Mouse (Mus musculus): ENCODE data around the gene 2410002F23Rik.

DNA sequence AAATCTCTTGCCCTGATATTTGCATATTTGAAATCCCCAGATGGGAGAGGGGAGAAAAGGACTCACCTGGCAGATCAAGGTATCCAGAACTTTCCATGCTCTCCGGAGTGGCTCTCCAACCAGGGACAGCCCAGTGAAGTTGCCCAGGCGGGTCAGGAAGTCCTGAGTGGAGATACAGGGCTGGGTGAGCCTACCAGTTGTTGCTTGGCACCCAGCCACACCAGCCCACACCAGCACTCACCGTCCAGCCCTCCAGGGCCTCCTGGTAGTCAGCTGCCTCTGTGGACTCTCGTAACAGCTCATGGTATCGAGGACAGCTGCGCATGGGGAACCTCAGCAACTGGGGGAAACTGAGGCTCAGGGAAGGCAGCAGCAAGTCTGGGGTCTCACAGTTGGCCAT is 8.4 kb downstream of the 2410002F23Rik start:
- TF ChIP-seq CTCF (IDR thresholded peaks at IDR 0.05; ENCODE audit: extremely low read depth, insufficient read depth, insufficient read length, insufficient replicate concordance) (no peak), POLR2A (IDR thresholded peaks at IDR 0.05; ENCODE audit: low read depth, low read length) (no peak)

Data from spleen, adult 2 months (tissue).